Mouse (Mus musculus) stomach, postnatal 0 days (tissue): ENCODE measurements around the gene Erg.

ENCODE experiments used
- CTCF ChIP-seq: IDR thresholded peaks from 2 replicates; pipeline ENCODE4 v1.5.1; 2016; ENCODE audit warnings: antibody characterized with exemption, low read depth, mild to moderate bottlenecking, moderate library complexity
- EP300 ChIP-seq: optimal IDR thresholded peaks from 2 replicates; pipeline ENCODE3; 2016; ENCODE audit warnings: antibody characterized with exemption

DNA sequence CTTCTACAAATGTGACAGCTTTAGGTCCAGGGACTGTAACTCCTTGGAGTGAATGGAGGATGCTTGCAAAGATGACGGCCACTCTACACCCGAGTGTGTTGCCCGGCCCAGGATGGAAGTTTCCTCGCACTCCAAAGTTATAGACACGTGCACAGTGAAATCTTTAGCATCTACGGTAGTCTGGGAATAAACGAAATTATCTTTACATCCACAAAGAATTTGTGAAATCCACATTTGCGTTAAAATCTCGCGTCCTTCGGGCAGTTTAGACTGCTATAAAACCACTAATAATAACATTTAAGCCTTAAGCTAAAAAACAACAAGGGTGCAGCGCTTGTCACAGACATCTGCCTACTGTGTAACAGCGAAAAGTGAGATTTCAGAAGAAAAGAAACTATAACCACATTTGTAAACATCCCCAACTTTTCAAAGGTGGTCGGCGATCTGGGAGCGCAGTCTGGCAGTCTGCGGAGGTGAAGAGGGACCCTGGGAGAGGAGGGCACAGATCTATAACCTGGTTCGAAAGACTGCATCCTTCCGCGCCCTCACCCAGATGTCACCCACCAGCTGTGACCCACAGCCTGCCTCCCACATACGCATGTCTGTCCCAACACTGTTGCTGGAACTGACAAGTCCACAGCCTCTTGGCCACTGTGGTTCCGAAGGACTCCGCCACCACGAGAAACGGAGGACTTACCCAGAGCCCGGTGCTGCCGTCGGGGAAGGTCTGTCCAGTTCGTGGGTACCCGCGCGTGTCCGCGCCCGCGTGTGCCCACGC lies 1.5 kb downstream of the Erg start:
- no peak for TF ChIP-seq CTCF
- no peak for TF ChIP-seq EP300
